Mouse (Mus musculus) telencephalon, adult 2 months (tissue): Measurements from ENCODE around the gene Tsnax.

ENCODE experiments used
- DNase-seq: peaks from one replicate; pipeline ENCODE4 v3.0.0-alpha.2; 2011; ENCODE audit warnings: low read depth, low spot score

Tsnax gene

DNA sequence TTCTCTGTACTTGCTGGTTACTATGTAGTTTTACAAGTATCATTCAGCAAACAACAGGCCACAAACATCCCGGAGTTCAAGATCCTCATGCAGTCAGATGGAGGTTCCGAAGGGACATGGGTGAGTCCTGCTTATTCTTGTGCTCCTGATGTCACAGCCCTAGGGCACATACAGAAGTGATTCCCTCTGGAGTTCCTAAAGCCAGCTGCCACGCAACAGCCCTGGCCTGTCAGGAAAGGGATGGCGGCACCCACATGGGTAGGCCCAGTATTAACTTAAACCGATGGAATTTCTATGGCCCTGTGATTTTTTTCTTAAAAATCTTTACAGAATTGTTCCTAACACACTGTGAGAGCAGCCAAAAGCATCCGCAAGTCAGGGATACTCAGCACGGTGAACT lies 30.6 kb downstream of the Tsnax start:
- DNase-seq, result no peak

DNA sequence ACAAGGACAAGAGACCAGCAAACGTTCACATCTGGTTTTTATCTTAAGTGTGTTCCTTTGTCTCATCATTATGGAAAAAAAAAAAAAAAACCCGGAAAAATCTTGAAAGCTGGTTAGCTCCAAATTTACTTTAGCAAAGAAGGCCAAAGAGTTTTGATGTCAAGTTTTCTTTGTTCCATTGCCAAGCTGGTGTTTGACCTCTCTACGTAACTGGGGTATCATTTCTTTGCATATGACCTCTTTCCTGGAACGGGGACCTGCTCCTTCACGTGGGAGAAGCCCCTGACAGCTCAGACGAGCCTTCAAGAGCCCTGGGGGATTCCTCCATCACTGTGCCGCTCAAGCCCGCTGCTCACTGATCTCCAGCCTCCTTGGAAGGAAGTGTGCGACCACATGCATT lies 31.1 kb downstream of the Tsnax start:
- DNase-seq, result no peak

GRCm38 (mm10) chr8:125045760-125046159 lies 33.0 kb downstream of the Tsnax start:
- DNase-seq, result no peak

GRCm38 (mm10) chr8:125049051-125049750 lies 36.4 kb downstream of the Tsnax start:
- DNase-seq, result no peak

DNA sequence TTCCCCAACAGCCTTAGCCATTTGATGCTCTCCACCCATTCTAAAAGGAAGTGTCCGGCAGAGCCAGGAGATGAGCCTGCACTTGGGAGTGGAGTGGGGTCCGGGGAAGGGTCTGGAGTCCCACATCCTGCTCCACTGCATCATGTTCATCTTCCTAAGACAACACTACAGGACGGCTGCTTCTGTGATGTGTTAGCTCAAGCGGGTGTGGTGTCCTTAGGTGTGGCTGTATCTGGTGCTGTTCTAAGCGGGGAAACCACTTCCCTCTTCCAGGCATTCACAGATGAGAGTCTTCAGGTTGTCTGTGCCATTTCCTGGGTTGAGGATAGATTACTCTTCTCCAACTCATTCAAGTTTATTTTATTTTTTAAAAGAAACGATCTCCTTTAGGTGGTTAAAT lies 37.0 kb downstream of the Tsnax start:
- no peak for DNase-seq

DNA sequence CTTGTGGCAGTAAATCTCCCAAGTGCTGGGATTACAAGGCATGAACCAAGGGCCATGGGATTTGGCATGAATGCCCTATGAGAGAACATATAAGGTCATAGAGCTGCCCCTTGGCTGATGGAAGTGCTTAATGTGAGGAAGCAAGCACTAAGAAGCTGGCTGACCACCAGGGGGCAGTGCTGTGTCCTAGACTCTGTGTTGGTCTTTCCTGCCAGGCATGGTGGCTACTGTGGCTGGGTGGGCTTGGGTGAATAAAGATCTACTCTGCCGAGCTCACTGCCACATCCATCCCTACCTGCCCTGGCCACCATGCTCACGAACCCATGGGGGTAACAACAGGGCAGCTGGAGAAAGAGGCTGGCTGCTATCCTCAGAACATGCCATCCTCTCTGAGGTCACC lies 39.2 kb downstream of the Tsnax start:
- DNase-seq, result no peak

- DNase-seq, result no peak
These were observed 41.0 kb downstream of the Tsnax start, which contains the start of gene Disc1 for GRCm38 (mm10) chr8:125053505-125054435. TSS of gene Disc1 (plus strand) at chr8:125054195.

GRCm38 (mm10) chr8:125054436-125054810 lies 41.6 kb downstream of the Tsnax start:
- DNase-seq, result no peak

GRCm38 (mm10) chr8:125060904-125061303 lies 48.1 kb downstream of the Tsnax start:
- no peak for DNase-seq

- no peak for DNase-seq
These were observed 52.8 kb downstream of the Tsnax start for GRCm38 (mm10) chr8:125065596-125065995.

- DNase-seq, result peak; percentile 60
These were observed 54.3 kb downstream of the Tsnax start for GRCm38 (mm10) chr8:125066913-125067595.

GRCm38 (mm10) chr8:125067596-125067960 lies 54.8 kb downstream of the Tsnax start:
- DNase-seq, result no peak

DNA sequence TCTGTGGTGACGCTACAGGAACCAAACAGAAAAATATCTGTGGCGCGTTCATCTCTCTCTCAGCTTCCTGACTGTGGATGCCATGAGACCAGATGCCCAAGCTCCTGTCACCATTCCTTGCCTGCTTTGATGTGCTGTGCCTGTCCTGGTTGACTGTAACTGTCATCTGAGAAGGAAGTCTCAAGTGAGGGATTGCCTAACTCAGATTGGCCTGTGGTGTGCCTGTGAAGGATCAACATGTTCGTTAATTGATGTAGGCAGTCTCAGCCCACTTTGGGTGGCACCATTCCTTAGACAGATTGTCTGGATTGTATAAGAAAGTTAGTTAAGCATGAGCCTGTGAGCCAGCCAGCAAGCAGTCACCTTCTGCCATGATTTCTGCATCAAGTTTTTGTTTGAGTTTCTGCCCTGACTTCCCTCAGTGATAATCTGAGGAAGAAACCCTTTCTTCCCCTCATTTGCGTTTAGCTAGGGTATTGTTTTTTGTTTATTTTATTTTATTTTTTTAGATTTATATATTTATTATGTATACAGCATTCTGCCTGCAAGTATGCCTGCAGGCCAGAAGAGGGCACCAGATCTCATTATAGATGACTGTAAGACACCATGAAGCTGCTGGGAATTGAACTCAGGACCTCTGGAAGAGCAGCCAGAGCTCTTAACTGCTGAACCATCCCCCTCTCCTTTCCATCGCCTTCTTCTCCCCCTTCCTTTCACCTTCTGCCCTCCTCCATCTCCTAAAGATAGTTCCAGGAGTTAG lies 55.5 kb downstream of the Tsnax start:
- no peak for DNase-seq

DNA sequence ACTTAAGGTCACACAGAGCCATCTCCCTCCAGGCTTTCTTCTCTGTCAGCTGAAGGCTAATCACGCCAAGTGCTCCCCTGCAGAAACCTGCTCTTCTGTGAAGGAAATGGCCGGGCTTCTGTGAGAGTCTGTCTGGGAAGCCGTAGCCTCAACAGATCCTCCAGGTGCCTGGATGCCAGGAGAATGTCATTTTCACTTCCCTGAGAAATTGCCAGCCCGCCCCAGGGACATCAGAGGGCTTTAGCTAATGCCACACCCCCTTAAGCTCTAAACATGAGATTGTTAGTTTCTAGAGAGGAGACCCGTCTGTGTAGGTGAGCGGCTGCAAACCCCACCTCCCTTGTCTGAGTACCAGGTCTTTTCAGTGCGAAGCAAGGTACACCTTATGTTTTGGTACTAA lies 56.5 kb downstream of the Tsnax start:
- no peak for DNase-seq

DNA sequence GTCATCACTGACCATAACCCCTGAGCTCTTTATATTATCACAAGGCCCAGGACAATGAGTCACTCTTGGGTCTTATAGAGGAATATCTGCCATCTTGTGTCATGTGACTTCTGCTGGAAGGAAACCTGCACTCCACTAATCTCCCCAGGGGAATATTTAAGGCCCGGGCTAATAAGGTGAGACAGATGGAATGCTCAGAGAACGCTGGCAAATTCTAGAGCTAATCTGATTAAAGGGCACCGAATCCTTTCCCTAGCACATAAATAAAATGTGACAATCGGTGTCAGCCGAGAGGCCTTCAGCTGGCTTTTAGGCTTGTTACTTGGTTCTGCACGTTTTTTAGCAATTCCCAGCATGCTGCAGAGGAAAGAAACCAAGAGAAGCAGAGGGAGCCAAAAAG lies 56.9 kb downstream of the Tsnax start:
- DNase-seq, result no peak

GRCm38 (mm10) chr8:125074141-125074540 lies 61.3 kb downstream of the Tsnax start:
- no peak for DNase-seq

- no peak for DNase-seq
These were observed 61.8 kb downstream of the Tsnax start for GRCm38 (mm10) chr8:125074581-125074980.

GRCm38 (mm10) chr8:125075389-125075788 lies 62.6 kb downstream of the Tsnax start:
- DNase-seq, result no peak

GRCm38 (mm10) chr8:125077326-125077725 lies 64.5 kb downstream of the Tsnax start:
- DNase-seq, result no peak

- peak; percentile 73 for DNase-seq
These were observed 66.1 kb downstream of the Tsnax start for GRCm38 (mm10) chr8:125078771-125079384.
